Mouse (Mus musculus) ovary, postnatal 14 days (tissue): Measurements from ENCODE around the gene Elovl2.
A peak's percentile ranks its signal among the peaks of the same experiment; 100 is the strongest.
"Not testable (repeated sequence)": the region's sequence is repeated elsewhere in the genome, so short reads cannot be mapped to it uniquely, and the experiment has no call there.

Experiments
- DNase-seq: peaks from one replicate; pipeline ENCODE4 v3.0.0; 2022; ENCODE audit warnings: low spot score

Gene Elovl2

DNA sequence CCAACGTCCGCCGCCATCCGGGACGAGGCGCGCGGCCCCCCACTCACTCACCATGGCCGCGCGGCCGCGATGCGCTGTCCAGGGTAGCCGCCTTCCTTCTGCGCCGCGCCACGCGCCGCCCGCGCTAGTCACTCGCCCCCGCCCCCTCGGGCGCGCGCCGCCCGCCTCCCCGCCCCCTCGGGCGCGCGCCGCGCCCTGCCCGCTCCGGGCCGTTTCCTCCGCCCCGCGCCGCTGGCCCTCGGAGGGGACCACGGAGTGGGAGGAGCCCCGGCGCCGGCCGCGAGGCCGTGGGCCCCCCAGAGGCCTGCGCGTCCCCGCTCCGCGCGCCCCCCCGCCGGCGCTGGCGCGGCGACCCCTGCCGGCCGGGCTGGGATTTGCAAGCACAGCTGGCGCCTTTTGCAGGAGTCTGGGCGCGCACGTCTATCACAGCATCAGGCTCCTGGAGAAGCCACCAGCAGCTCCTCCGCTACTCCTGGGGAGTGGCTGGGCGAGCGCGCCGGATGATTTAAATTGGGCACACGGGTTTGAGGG, at the start of gene Elovl2:
Gene Elovl2, minus strand, starts transcription at position 102 of the 531 bp plus-strand sequence.
- DNase-seq, result peak; percentile 59

DNA sequence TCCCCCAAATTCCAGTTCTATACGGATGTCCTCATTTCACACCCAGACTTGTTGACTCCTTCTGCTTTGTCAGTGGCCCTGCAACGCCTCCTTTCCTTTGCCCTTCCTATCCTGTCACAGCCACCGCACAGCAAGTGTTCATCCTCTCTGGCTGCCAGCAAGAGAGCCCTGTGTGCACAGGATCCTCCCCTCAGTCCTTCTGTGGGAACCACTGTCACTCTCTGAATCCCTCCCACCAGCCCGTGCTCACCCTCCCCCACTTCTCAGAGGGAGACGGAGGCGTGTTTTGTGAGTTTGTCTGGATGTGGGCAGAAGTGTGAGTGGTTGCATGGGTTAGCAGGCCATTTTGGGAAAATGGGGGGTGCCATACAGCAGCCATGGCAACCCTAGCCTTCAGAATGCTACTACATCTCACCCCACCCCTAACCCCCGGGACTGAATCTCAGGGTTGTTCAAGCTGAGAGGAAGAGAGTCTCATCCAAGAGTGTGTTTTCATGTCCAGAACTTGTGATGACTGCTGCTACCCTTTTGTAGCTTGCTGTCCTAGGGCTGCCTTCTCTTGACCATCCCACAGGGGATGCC, 47.7 kb upstream of the Elovl2 start:
- DNase-seq, result no peak

DNA sequence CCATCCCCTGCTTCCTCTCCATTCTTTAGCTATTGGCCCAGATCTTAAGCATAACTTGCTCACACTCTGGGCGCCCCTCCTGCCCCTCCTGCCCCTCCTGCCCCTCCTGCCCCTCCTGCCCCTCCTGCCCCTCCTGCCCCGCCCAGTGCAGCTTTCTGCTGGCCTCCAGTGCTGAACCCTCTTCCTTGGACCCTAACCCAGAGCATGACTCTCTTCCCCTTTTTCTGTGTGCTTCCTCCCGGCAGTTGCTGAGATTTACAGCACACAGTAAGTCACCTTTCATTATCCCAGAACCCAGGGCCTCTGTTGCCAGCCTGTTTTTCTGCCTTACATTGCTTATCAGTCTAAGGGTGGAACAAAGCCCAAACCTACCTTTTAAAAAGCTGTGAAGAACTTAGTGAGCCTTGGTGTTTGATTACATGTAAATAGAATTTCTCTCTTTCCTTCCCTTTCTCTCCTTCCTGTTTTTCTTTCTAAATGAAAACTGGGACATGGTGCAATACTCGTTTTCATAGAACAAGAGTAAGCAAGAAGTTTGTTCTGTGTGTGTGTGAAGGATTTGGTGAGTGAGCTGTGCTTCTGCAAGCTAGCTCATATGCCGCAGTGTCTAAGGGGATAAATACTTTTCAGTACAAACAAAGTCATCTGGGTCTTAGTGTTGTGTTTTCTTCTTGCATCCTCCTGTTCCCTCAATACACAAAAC, 43.2 kb upstream of the Elovl2 start:
- no peak for DNase-seq

DNA sequence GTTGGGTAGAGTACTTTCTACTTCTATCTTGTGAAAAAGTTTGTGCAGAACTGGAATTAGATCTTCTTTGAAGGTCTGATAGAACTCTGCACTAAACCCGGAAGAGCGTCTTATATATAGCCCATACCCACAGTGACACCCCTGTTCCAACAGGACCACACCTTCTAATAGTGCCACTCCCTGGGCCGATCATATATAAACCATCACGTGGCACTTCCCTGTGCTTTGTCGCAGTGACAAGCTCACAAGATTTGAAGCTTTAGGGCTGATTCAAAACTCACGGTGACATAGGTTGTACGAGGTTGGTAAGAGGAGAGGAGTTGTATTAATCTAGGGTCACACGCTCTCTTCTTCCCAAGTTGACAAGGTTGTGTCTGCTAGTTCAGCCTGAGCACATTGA, 41.4 kb upstream of the Elovl2 start:
- DNase-seq, result not testable (repeated sequence)

DNA sequence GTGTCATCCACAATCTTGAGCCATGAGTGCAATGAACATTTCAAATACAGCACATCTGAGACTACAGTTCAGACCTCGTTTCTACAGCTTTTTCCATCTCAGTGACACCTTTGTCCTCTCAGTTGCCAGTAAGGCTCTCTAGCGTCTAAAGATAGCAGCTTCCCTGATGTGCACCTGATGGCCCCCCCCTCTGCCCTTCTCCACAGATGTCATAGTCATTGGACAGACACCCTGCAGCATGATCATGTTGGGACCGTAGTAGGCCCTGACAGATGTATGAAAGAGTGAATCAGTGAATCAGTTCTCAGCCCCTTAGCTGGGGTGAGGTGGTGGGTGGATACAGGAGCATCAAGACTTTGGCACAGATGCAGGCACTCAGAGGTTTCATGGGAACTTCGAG, 37.6 kb upstream of the Elovl2 start:
- no peak for DNase-seq

DNA sequence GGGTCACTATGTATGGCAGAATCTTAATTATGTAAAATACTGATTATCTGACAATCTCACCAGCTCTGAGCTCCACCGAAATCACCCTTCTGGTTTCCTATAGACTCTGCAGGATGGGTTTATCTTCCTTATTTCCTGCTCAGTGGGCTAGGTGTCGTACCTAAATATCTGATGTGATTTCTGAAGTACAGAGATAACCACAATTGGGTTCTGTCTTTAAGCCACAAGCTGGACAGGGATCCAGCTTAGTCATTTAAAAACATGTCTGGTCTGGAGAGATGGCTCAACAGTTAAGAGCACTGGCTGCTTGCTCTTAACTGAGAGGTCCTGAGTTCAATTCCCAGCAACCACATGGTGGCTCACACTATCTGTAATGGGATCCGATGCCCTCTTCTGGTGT, 36.8 kb upstream of the Elovl2 start:
- no peak for DNase-seq

DNA sequence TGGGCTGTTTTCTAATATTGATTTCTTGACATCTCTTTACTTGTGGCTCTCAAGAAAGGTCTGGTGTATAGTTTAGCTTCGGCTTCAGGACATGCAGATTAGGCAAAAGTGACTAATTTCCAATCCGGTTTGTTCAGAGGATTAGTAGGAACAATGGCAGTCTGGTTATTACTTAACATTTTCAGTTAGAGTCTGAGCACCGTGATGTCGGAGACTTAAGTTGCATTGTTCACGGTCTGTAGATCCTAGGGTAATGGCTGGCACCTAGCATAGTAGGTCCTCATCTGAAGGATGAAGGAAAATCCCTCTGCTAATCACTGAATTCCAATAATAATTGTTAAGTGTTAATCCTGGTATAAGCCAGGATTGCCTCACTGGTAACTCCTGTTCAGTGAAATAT, 35.9 kb upstream of the Elovl2 start:
- DNase-seq, result no peak

DNA sequence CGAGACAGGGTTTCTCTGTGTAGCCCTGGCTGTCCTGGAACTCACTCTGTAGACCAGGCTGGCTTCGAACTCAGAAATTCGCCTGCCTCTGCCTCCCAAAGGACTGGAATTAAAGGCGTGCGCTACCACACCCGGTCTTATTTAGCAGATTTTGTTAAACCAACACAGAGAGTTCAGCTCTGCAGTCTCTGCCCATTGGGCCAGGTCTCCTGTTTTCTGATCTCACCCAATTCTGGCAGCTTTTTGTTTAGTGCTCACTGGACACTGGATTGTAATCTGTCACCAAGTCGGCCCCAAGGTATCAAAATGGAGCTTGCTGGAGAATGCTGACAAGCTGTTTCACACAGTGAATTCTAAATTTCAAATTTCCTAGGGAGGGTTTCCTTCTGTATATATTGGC, 32.5 kb upstream of the Elovl2 start:
- no peak for DNase-seq

DNA sequence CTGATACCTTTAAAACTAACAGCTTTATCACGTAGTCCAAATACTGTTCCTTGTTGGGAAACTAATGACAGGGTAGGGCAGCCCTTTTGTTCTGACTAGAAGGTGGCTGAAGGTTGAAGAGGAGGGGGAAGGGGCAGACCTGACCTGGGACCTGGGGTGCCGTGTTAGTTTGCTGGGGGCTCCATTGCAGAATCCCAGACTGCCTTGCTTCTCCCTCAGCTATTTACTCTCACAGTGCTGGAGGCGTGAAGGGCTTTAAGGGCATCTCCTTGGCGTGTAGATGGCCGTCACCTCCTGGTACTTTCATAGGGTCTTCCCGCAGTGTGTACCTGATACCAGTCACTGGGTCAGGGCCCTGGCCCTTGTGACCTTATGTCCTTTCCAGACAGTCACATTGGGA, 31.9 kb upstream of the Elovl2 start:
- DNase-seq, result no peak

DNA sequence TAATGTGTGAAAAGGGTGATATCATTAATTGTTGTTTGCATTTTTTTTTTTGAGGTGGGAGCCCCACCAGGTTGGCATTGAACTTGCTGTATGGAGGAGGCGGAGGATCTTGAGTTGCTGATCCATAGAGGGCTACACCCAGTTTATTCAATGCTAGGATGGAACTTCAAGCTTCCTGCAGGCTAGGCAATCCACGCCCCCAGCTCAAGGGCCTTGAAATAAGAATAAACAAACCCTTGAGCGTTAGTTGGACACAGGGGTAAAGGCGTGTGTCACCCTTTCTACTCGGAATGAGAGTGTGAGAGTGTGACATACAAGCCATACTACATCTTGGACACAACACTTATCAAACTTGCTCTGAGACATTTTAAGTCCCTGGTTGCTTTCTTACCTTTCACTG, 31.5 kb upstream of the Elovl2 start:
- DNase-seq, result no peak

DNA sequence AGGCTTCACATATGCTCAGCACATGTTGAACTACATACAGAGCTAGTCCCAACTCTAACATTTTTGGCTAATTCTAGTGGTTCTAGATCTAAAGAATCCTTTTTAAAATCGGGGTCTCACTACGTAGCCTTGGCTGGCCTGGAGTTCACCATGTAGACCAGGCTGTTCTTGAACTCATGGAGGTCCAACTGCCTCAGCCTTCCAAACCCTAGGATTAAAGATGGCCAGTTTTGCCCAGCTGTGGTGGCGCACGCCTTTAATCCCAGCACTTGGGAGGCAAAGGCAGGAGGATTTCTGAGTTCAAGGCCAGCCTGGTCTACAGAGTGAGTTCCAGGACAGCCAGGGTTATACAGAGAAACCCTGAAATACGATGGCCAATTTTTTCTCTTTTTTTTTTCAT, 31.0 kb upstream of the Elovl2 start:
- DNase-seq, result not testable (repeated sequence)

DNA sequence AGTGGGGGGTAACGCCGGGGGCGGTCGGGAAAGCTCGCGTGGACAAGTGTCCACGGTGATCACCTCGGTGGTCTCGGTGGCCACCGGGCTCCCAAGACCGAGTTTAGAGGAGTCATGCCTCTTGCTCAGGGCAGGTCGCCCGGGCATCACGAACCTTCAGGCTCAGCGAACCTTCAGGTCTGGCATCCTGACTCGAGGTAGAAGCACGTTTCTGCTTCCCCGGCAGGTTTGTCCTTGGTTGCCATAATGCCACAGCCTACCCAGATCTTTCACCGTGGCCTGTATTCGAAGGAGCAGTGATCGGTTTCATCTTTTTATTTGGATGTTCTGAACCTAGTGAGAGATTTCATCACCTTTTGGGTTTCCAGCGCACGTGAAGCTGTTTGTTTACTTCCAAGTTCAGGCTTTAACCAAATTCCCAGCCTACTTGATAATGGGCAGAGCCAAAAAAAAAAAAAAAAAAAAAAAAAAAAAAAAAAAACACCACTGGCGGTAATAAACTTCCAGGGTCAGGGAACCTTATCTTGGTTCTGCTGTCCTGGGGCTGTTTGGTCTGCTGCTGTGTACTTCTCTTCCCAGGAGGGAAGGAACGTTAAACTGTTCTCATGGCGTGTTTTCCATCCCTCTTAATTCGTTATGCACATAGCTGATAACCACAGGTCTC, 30.2 kb upstream of the Elovl2 start:
- no peak for DNase-seq

DNA sequence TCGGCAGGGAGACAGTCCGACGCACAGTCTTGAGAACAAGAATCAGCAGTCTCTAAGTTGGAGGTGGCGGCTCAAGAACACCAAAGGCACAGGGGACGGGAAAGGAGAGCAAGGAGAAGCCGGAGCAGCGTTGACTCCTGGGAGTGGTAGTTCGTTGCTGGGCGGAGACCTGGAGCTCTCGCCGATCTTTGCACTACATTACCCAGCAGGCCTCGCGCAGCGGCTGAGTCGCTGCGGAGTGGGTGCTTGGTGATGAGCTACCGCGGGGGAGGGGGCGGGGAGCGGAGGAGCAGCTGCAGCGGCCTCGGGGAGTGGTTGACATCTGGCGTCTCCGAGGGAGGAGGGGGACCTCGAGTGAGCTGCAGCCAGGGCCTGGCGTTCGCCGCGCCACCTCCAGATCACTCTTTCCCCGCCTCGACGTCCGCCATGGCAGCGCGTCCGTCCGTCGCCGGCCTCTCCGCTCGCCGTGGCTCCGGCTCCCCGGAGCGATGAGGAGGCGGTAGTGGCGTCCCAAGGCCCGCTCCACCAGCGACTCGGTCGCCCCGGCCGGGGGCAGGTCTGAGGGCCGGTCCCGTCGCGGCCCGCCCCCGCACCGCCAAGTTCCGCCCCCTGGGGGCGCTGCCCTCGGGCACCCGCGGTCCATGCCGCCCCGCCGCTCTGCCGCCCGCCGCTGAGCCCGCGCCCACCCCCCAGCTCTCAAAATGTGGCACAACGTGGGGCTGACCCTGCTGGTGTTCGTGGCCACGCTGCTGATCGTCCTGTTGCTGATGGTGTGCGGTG, 29.5 kb upstream of the Elovl2 start, which contains the start of gene Smim13:
Gene Smim13, plus strand, starts transcription at position 307 of the 780 bp plus-strand sequence.
- DNase-seq, result peak; percentile 78

DNA sequence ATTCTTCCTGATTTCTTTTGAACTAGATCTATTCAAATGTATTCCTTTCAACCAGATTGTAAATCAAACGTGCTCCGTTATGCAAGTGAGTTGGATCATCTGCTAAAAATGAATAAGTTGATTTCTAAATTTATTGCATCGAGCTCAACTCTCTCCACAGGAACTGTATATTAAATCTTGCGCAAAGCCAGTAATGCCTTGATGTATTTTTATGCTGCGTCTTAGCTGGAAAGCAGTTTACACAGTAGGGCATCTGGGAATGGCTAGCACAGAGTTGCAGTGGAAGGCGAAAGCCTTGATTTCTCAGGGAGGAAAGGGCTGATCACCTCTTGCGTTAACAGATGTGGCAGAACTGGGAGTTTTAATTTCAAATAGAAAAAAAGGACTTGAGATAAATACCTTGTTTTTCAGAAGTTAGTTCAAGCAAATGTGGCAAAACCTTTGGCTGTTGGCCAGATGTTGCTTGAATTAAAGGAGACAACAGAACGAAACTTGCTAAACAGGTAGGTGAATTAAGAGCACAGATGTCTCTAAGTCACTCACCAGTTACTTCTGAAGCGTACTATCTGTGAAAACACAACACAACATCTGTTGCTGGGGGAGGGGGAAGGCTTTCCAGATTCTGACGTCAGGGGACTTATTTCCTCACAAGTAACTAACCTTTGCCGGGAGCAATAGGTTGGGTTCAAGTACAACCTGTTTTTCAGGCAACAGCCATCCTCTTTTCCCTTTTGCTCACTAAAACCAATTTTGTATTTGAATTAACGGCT, 28.7 kb upstream of the Elovl2 start:
- DNase-seq, result no peak

DNA sequence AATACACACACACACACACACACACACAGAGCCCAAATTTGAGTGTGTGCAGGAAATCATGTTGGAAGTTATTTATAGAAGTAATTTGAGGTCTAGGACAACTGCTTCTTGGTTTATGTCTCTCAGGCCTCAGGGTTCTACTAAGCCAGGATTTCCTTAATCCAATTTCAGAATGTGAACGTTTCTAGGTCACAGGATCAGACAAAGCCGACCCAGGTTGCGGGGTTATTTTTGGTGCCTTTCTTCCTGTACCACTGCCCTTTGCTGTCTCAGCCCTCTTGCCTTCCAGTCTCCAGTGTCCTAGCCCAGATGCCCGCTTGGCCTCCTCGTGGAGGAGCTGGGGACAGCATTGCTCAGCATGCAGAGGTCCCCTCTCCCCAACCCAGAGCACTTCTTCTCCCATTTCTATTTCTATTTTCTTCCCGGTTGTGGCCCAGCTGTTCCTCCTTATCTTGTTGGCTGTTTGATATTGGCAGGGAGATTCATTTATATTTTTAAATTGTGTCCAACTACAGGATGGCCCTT, 24.2 kb upstream of the Elovl2 start:
- DNase-seq, result no peak

DNA sequence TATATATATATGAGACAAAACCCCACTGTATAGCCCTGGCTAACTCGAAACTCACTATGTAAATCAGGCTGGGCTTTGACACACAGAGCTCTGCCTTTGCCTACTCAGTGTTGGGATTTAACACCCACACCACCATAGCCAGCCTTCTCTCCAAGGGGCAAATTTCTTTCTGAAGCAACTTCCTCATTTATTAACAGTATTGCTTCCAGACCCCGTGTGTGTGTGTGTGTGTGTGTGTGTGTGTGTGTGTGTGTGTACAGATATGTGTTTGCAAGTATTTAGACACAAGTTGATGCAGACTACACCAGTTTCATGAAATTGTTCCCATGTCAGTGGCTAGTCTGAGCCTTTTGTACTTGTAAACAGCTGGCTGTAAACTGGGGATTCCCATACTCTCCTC, 21.4 kb upstream of the Elovl2 start:
- DNase-seq, result no peak

DNA sequence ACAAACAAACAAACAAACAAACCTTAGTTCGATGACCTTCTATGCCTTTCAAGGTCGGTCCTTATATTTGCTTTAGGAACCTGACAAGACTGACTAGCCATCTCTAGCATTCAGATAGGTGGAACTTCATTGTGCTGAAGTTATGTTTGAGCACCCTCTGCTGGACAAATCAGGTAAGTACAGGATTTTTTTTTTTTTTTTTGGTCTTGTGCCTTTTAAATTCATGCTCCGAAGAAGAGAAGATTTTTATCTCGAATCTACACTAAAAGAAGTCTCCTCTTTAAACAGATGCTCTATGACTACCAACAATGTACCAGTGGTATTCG, 18.6 kb upstream of the Elovl2 start:
- DNase-seq, result no peak

DNA sequence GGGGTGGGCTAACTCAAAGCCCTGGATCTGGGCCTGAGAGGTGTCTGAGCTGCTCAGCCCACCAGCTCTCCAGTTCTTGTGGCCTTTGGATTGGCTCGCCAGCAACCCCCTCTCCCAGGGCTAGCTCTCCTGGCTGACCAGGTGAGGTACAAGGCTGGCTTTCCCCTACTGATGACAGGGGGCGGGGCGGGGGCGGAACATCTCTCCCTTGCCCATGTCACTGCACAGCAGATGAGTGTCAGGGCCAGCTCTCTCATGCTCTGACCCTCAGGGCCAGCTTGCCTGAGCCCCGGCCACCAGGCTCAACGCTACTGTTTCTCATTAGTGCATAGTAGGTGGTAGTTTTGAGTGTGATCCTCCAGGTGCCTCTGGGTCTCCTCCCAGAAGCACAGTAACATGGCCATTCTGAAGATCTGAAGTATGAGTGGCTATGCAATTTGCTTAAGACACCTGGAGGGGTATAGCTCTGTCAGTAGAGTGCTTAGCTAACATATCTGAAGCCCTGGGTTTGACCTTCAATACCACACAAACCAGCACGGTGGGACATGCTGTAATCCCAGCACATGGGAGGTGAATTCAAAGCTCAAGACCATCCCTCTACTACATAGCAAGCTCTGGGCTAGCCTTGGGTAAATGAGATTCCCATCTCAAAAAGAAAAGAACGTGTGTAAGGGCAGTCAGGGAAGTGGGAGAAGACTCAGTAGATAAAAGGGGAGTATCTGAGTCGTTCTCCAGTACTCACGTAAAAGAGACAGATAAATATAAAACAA, 18.0 kb upstream of the Elovl2 start:
- DNase-seq, result no peak

DNA sequence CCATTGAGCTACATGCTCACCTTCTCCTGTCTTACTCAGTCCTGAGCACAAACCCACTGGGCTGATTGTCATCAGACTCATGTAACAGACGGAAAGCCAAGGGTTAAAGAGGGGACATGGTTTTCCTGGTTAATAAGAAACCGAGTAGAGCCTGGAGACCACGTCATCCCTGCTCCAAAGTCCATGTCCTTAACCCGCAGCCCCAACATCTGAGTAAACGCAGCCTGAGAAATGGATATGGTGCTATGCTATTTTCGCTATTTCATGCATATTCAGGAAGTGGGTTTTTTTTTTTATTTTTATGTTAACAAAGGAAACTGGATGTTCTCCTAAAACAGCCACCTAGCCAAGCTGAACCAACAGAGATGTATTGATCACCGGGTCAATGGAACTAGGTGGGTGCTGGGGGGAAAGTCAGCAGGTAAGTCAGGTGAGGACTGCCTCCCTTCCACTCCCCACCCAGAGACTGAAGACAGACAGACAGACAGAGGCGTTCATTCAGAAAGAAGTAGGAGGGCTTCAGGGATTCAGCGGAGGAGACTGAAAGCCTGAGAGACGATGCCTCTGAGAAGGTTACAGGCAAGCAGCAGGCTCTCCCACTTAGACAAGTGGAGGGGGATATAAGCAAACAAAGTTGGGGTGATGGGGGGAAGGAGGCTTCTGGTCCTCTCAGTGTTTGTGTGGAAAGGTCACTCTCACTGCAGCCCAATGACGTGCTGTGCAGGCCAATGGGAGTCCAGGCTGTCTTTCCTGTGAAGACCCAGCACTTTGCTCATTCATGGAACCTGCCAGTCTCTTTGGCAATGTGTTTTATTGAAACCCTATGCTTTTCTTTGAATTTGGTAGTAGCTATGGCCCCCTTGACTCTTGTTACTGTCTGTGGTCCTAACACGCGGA, 15.9 kb upstream of the Elovl2 start:
- DNase-seq, result no peak

DNA sequence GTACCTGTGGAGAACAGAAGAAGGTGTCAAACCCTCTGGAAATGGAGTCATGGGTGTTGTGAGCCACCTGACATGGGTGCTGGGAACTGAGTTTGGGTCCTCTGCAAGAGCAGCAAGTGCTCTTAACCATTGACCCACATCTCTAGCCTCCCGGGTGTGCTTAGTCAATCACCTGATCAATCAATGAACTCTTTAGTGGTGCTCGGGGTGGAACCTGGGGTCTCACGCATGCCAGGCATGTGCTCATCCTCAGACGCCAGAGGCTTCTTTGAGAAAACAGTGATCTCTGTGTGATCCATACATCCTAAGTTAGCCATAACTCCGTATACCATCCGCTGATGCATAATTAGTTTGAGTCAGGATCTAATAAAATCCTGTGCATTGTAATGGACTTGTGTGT, 15.0 kb upstream of the Elovl2 start:
- DNase-seq, result no peak
